Mouse (Mus musculus) hindbrain, embryonic 12.5 days (tissue): Measurements from ENCODE around the gene Sppl3. TPM values are rescaled to one million over a fixed set of nuclear protein-coding genes. Genes with fewer than 3 reads are reported as not detected.
A peak's percentile ranks its signal among the peaks of the same experiment; 100 is the strongest.

ENCODE experiments used
- ATAC-seq: fragments of 200-750 bp; cut with Nextera tagmentation; 2 replicates; pipeline ENCODE4 v1.8.0; 2017; ENCODE audit warnings: moderate TSS enrichment; ENCODE audit not compliant: low FRiP score
- H3K27ac ChIP-seq: fragments of 300-500 bp; sonication (generic); 2 replicates; pipeline ENCODE4 v1.5.1; 2016; ENCODE audit warnings: mild to moderate bottlenecking
- H3K27me3 ChIP-seq: fragments of 300-500 bp; sonication (generic); 2 replicates; pipeline ENCODE4 v1.6.1; 2016; ENCODE audit warnings: mild to moderate bottlenecking
- H3K36me3 ChIP-seq: fragments of 300-500 bp; sonication (generic); 2 replicates; pipeline ENCODE4 v1.6.1; 2016; ENCODE audit warnings: mild to moderate bottlenecking
- H3K4me1 ChIP-seq: fragments of 300-500 bp; sonication (generic); 2 replicates; pipeline ENCODE4 v1.6.1; 2016
- H3K4me2 ChIP-seq: fragments of 300-500 bp; sonication (generic); replicated peaks from 2 replicates; pipeline ENCODE4 v1.6.1; 2016; ENCODE audit warnings: mild to moderate bottlenecking
- H3K4me3 ChIP-seq: fragments of 300-500 bp; sonication (generic); 2 replicates; pipeline ENCODE4 v1.5.1; 2016; ENCODE audit warnings: mild to moderate bottlenecking
- H3K9ac ChIP-seq: fragments of 300-500 bp; sonication (generic); 2 replicates; pipeline ENCODE4 v1.6.1; 2016; ENCODE audit warnings: mild to moderate bottlenecking, moderate library complexity
- H3K9me3 ChIP-seq: fragments of 300-500 bp; sonication (generic); replicated peaks from 2 replicates; pipeline ENCODE4 v1.6.1; 2016; ENCODE audit warnings: mild to moderate bottlenecking
- WGBS: fragments of 180-500 bp; shearing (Covaris S2); methylation state at CpG from one replicate; pipeline ENCODE4 v1.1.7; 2016; 5-methylcytosine and 5-hydroxymethylcytosine counted together
- polyA plus RNA-seq: library from polyadenylated mRNA; unstranded; fragments of >200 nt; fragmentation: Nextera tagmentation; extraction: Ambion mirVana; gene quantifications from 2 replicates; pipeline ENCODE4 v1.2.1, GENCODE M21; 2016

The Sppl3 gene
- polyA plus RNA-seq, 1 experiment from 2014 or later: 31.1 TPM

- H3K9me3 ChIP-seq: no peaks in the 10 kb centered on the region
- peaks cover 20% of the 10 kb centered on the region for H3K4me1 ChIP-seq
- no peak for ATAC-seq
- no peak overlapping the region for H3K4me3 ChIP-seq
- 81% methylated on average over 5 of the region's 5 CpGs for WGBS
- H3K27me3 ChIP-seq: no peaks in the 10 kb centered on the region
- H3K4me2 ChIP-seq: no peak overlapping the region
- H3K9ac ChIP-seq: no peak overlapping the region
- peaks cover 34% of the 10 kb centered on the region for H3K36me3 ChIP-seq
- H3K27ac ChIP-seq: no peak overlapping the region
Observed at GRCm38 (mm10) chr5:115120978-115121377, 110.0 kb downstream of the Sppl3 start.

- 97% methylated on average over 6 of the region's 6 CpGs for WGBS
- Histone ChIP-seq H3K9me3 (no peaks in the 10 kb centered on the region), H3K9ac (no peak overlapping the region), H3K36me3 (peaks cover 55% of the 10 kb centered on the region), H3K27me3 (no peaks in the 10 kb centered on the region), H3K4me2 (no peak overlapping the region), H3K4me1 (peaks cover 10% of the 10 kb centered on the region; the same call in 1 of the 2 replicates), H3K27ac (peak overlapping the region; percentile 30; the same call in 1 of the 2 replicates), H3K4me3 (no peak overlapping the region)
- no peak for ATAC-seq
Observed at GRCm38 (mm10) chr5:115124690-115125089, 113.8 kb downstream of the Sppl3 start.

- Histone ChIP-seq H3K4me2 (peak overlapping the region; percentile 21; the same call in 1 of the 2 replicates), H3K9ac (no peak overlapping the region), H3K4me1 (peaks cover 10% of the 10 kb centered on the region; the same call in 1 of the 2 replicates), H3K9me3 (no peaks in the 10 kb centered on the region), H3K27ac (peak overlapping the region; percentile 30), H3K27me3 (no peaks in the 10 kb centered on the region), H3K36me3 (peaks cover 61% of the 10 kb centered on the region), H3K4me3 (no peak overlapping the region)
- WGBS: 22% methylated on average over 24 of the region's 24 CpGs
- ATAC-seq: peak; percentile 44; the same call in 1 of the 2 replicates
Observed at GRCm38 (mm10) chr5:115125211-115125871, 114.4 kb downstream of the Sppl3 start.

- 92% methylated on average over 28 of the region's 28 CpGs for WGBS
- Histone ChIP-seq H3K9me3 (no peaks in the 10 kb centered on the region), H3K27me3 (no peaks in the 10 kb centered on the region), H3K4me2 (no peak overlapping the region), H3K4me3 (no peak overlapping the region), H3K4me1 (peaks cover 10% of the 10 kb centered on the region; the same call in 1 of the 2 replicates), H3K27ac (no peak overlapping the region), H3K36me3 (peaks cover 61% of the 10 kb centered on the region), H3K9ac (no peak overlapping the region)
- no peak for ATAC-seq
Observed at GRCm38 (mm10) chr5:115126578-115127312, 115.8 kb downstream of the Sppl3 start.

GRCm38 (mm10) chr5:115127421-115128179 lies 116.7 kb downstream of the Sppl3 start:
- Histone ChIP-seq H3K4me3 (no peak overlapping the region), H3K27me3 (no peaks in the 10 kb centered on the region), H3K4me1 (peaks cover 12% of the 10 kb centered on the region), H3K9me3 (no peaks in the 10 kb centered on the region), H3K27ac (no peak overlapping the region), H3K4me2 (no peak overlapping the region), H3K9ac (no peak overlapping the region), H3K36me3 (peaks cover 56% of the 10 kb centered on the region)
- WGBS: 95% methylated on average over 22 of the region's 22 CpGs
- no peak for ATAC-seq

- no peaks in the 10 kb centered on the region for H3K27me3 ChIP-seq
- 91% methylated on average over 6 of the region's 6 CpGs for WGBS
- H3K4me2 ChIP-seq: no peak overlapping the region
- no peak overlapping the region for H3K4me3 ChIP-seq
- no peak overlapping the region for H3K27ac ChIP-seq
- H3K9me3 ChIP-seq: no peaks in the 10 kb centered on the region
- ATAC-seq: no peak
- peaks cover 46% of the 10 kb centered on the region for H3K36me3 ChIP-seq
- peaks cover 27% of the 10 kb centered on the region for H3K4me1 ChIP-seq
- H3K9ac ChIP-seq: no peak overlapping the region
Observed at GRCm38 (mm10) chr5:115129328-115129727, 118.4 kb downstream of the Sppl3 start.

- peaks cover 25% of the 10 kb centered on the region for H3K36me3 ChIP-seq
- 94% methylated on average over 8 of the region's 8 CpGs for WGBS
- H3K4me1 ChIP-seq: peaks cover 17% of the 10 kb centered on the region
- 0 out of 2 replicates have a peak, but pooled peaks cover 3% of the 10 kb centered on the region for H3K27me3 ChIP-seq
- no peak overlapping the region for H3K4me3 ChIP-seq
- 0 out of 2 replicates have a peak overlapping the region, but pooled peaks have one; percentile 10 for H3K9ac ChIP-seq
- H3K9me3 ChIP-seq: no peaks in the 10 kb centered on the region
- no peak overlapping the region for H3K27ac ChIP-seq
- no peak for ATAC-seq
- peak overlapping the region; percentile 73 for H3K4me2 ChIP-seq
Observed at GRCm38 (mm10) chr5:115132465-115132864, 121.5 kb downstream of the Sppl3 start.

- peaks cover 17% of the 10 kb centered on the region for H3K4me1 ChIP-seq
- H3K9me3 ChIP-seq: no peaks in the 10 kb centered on the region
- H3K4me3 ChIP-seq: peak overlapping the region; percentile 96
- 0 out of 2 replicates have a peak, but pooled peaks cover 6% of the 10 kb centered on the region for H3K27me3 ChIP-seq
- ATAC-seq: no peak
- H3K4me2 ChIP-seq: peak overlapping the region; percentile 73
- H3K36me3 ChIP-seq: peaks cover 16% of the 10 kb centered on the region
- H3K9ac ChIP-seq: peak overlapping the region; percentile 96
- no peak overlapping the region for H3K27ac ChIP-seq
- WGBS: 59% methylated on average over 6 of the region's 6 CpGs
Observed at GRCm38 (mm10) chr5:115133358-115134066, 122.6 kb downstream of the Sppl3 start.

GRCm38 (mm10) chr5:115134234-115135165 lies 123.6 kb downstream of the Sppl3 start, which contains the start of gene Unc119b:
Unc119b (minus strand) TSS chr5:115134975.
- Histone ChIP-seq H3K27ac (peak within 1 kb of the TSS; percentile 35; the same call in 1 of the 2 replicates), H3K27me3 (0 out of 2 replicates have a peak, but pooled peaks cover 6% of the 10 kb centered on the region), H3K9ac (peak within 1 kb of the TSS; percentile 96), H3K9me3 (no peaks in the 10 kb centered on the region), H3K36me3 (peaks cover 8% of the 10 kb centered on the region), H3K4me2 (peak within 1 kb of the TSS; percentile 73), H3K4me1 (peaks cover 17% of the 10 kb centered on the region), H3K4me3 (peak within 1 kb of the TSS; percentile 96)
- WGBS: under 1% methylated on average over 68 of the region's 81 CpGs
- peak; percentile 91 for ATAC-seq

- Histone ChIP-seq H3K4me3 (no peak overlapping the region), H3K27ac (no peak overlapping the region), H3K4me1 (peaks cover under 1% of the 10 kb centered on the region; the same call in 1 of the 2 replicates), H3K36me3 (no peaks in the 10 kb centered on the region), H3K9ac (no peak overlapping the region), H3K9me3 (no peaks in the 10 kb centered on the region), H3K27me3 (0 out of 2 replicates have a peak, but pooled peaks cover 6% of the 10 kb centered on the region), H3K4me2 (no peak overlapping the region)
- WGBS: 76% methylated on average over 4 of the region's 4 CpGs
- no peak for ATAC-seq
Observed at GRCm38 (mm10) chr5:115139124-115139523, 128.2 kb downstream of the Sppl3 start.
